Mouse (Mus musculus) heart, embryonic 15.5 days (tissue): ENCODE data around the gene A530016L24Rik. TPM values are rescaled to one million over a fixed set of nuclear protein-coding genes. Genes with fewer than 3 reads are reported as not detected.
A peak's percentile ranks its signal among the peaks of the same experiment; 100 is the strongest.

Experiments used
- ATAC-seq: fragments of 200-750 bp; cut with Nextera tagmentation; replicated peaks from 2 replicates; pipeline ENCODE4 v1.8.0; 2017; ENCODE audit warnings: low read depth, moderate TSS enrichment; ENCODE audit not compliant: insufficient number of reproducible peaks, insufficient read depth, low FRiP score
- H3K27ac ChIP-seq: fragments of 300-500 bp; sonication (generic); 2 replicates; pipeline ENCODE4 v1.5.1; 2015; ENCODE audit warnings: mild to moderate bottlenecking, inconsistent platforms
- H3K27me3 ChIP-seq: fragments of 300-500 bp; sonication (generic); 2 replicates; pipeline ENCODE4 v1.6.1; 2015; ENCODE audit warnings: inconsistent platforms
- H3K36me3 ChIP-seq: fragments of 300-500 bp; sonication (generic); 2 replicates; pipeline ENCODE4 v1.6.1; 2015; ENCODE audit warnings: mild to moderate bottlenecking, inconsistent platforms
- H3K4me1 ChIP-seq: fragments of 300-500 bp; sonication (generic); replicated peaks from 2 replicates; pipeline ENCODE4 v1.6.1; 2015; ENCODE audit warnings: inconsistent platforms
- H3K4me2 ChIP-seq: fragments of 300-500 bp; sonication (generic); 2 replicates; pipeline ENCODE4 v1.6.1; 2015; ENCODE audit warnings: inconsistent platforms, mild to moderate bottlenecking, moderate library complexity
- H3K4me3 ChIP-seq: fragments of 300-500 bp; sonication (generic); 2 replicates; pipeline ENCODE4 v1.5.1; 2015; ENCODE audit warnings: mild to moderate bottlenecking, inconsistent platforms
- H3K9ac ChIP-seq: fragments of 300-500 bp; sonication (generic); 2 replicates; pipeline ENCODE4 v1.6.1; 2015; ENCODE audit warnings: mild to moderate bottlenecking, inconsistent platforms
- H3K9me3 ChIP-seq: fragments of 300-500 bp; sonication (generic); replicated peaks from 2 replicates; pipeline ENCODE4 v1.6.1; 2016; ENCODE audit warnings: inconsistent platforms
- WGBS: fragments of 180-500 bp; shearing (Covaris S2); methylation state at CpG from one replicate; pipeline ENCODE4 v1.1.7; 2015; ENCODE audit warnings: mixed read lengths; 5-methylcytosine and 5-hydroxymethylcytosine counted together
- polyA plus RNA-seq: library from polyadenylated mRNA; unstranded; fragments of >200 nt; fragmentation: Nextera tagmentation; extraction: Ambion mirVana; gene quantifications from 2 replicates; pipeline ENCODE4 v1.2.1, GENCODE M21; 2015

Gene A530016L24Rik
- polyA plus RNA-seq, 1 experiment from 2014 or later, result 5.3 TPM

GRCm38 (mm10) chr12:112463750-112464444 is 25.4 kb upstream of the A530016L24Rik start:
- no peak overlapping the region for H3K4me3 ChIP-seq

GRCm38 (mm10) chr12:112464516-112464915 is 24.7 kb upstream of the A530016L24Rik start:
- Histone ChIP-seq H3K4me1 (no peaks in the 10 kb centered on the region), H3K27me3 (peaks cover 8% of the 10 kb centered on the region; the same call in 1 of the 2 replicates), H3K4me2 (no peak overlapping the region), H3K9me3 (no peaks in the 10 kb centered on the region), H3K9ac (no peak overlapping the region), H3K27ac (no peak overlapping the region), H3K36me3 (no peaks in the 10 kb centered on the region), H3K4me3 (no peak overlapping the region)
- no peak for ATAC-seq
- 83% methylated on average over 3 of the region's 3 CpGs for WGBS

More at GRCm38 (mm10) chr12:112463750-112464444, 25.4 kb upstream of the A530016L24Rik start:
- 62% methylated on average over 3 of the region's 3 CpGs for WGBS
- ATAC-seq, result no peak
- Histone ChIP-seq H3K9ac (no peak overlapping the region), H3K27ac (no peak overlapping the region), H3K36me3 (no peaks in the 10 kb centered on the region), H3K9me3 (no peaks in the 10 kb centered on the region), H3K4me2 (no peak overlapping the region), H3K27me3 (peaks cover 12% of the 10 kb centered on the region; the same call in 1 of the 2 replicates), H3K4me1 (no peaks in the 10 kb centered on the region)

- WGBS, result 78% methylated on average over 17 of the region's 17 CpGs
- ATAC-seq, result no peak
- peaks cover 16% of the 10 kb centered on the region for H3K27me3 ChIP-seq
These were observed 23.3 kb upstream of the A530016L24Rik start for GRCm38 (mm10) chr12:112465928-112466327.

GRCm38 (mm10) chr12:112467387-112467786 is 21.9 kb upstream of the A530016L24Rik start:
- no peak overlapping the region for H3K27ac ChIP-seq
- no peaks in the 10 kb centered on the region for H3K9me3 ChIP-seq
- H3K27me3 ChIP-seq, result peaks cover 29% of the 10 kb centered on the region
- ATAC-seq, result no peak
- H3K4me2 ChIP-seq, result no peak overlapping the region
- 66% methylated on average over 10 of the region's 10 CpGs for WGBS
- H3K4me3 ChIP-seq, result no peak overlapping the region
- H3K4me1 ChIP-seq, result no peaks in the 10 kb centered on the region
- H3K9ac ChIP-seq, result no peak overlapping the region
- no peaks in the 10 kb centered on the region for H3K36me3 ChIP-seq

More at GRCm38 (mm10) chr12:112465928-112466327, 23.3 kb upstream of the A530016L24Rik start:
- Histone ChIP-seq H3K9ac (no peak overlapping the region), H3K4me1 (no peaks in the 10 kb centered on the region), H3K4me2 (no peak overlapping the region), H3K36me3 (no peaks in the 10 kb centered on the region), H3K4me3 (no peak overlapping the region), H3K9me3 (no peaks in the 10 kb centered on the region), H3K27ac (no peak overlapping the region)

DNA sequence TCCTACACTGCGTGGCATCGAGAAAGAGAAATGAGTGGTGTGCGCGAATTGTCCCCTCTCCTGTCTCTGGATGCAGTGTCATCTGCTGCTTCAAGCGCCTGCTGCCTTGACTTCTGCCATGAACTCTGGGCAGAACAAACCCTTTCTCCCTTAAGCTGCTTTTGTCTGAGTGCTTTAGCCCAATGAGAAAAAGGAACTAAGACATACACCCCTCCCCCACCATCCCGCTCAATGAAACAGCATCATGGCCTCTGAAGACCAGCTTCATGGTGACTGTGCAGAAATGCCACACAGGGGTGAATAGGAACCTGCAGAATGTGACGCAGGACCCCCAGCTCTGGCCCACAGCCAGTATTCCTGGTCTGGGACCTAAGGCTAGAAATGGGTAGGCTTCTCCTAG is 19.9 kb upstream of the A530016L24Rik start:
- peaks cover 45% of the 10 kb centered on the region for H3K27me3 ChIP-seq
- H3K36me3 ChIP-seq, result no peaks in the 10 kb centered on the region
- no peaks in the 10 kb centered on the region for H3K9me3 ChIP-seq
- H3K4me3 ChIP-seq, result no peak overlapping the region
- no peak for ATAC-seq
- 85% methylated on average over 7 of the region's 7 CpGs for WGBS
- no peak overlapping the region for H3K4me2 ChIP-seq
- no peak overlapping the region for H3K27ac ChIP-seq
- no peak overlapping the region for H3K9ac ChIP-seq
- H3K4me1 ChIP-seq, result no peaks in the 10 kb centered on the region

DNA sequence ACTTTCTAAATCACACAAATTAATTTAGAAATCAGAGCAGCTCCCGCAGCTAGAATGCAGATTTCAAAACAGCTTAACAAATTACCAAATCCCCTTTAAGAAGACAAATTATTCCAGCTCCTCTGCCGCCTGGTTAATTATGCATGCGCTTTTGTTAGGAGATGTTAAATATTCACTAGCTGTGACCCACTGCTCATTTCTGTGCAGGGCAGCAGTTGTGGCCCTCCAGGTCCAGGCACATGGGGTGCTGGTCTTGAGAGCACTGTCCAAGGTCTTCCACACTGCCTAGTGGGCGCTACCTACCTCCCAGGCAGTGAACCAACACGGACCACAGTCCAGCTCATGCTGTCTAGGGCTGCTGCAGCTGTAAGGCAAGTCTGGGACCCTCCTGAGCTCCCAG is 19.0 kb upstream of the A530016L24Rik start:
- H3K27ac ChIP-seq, result no peak overlapping the region
- 81% methylated on average over 5 of the region's 5 CpGs for WGBS
- H3K4me1 ChIP-seq, result no peaks in the 10 kb centered on the region
- H3K27me3 ChIP-seq, result peaks cover 53% of the 10 kb centered on the region
- no peaks in the 10 kb centered on the region for H3K9me3 ChIP-seq
- H3K4me3 ChIP-seq, result no peak overlapping the region
- H3K4me2 ChIP-seq, result no peak overlapping the region
- no peak overlapping the region for H3K9ac ChIP-seq
- H3K36me3 ChIP-seq, result no peaks in the 10 kb centered on the region
- no peak for ATAC-seq

- Histone ChIP-seq H3K36me3 (no peaks in the 10 kb centered on the region), H3K4me1 (no peaks in the 10 kb centered on the region), H3K27ac (no peak overlapping the region), H3K4me3 (no peak overlapping the region), H3K27me3 (peaks cover 58% of the 10 kb centered on the region), H3K9ac (no peak overlapping the region), H3K4me2 (no peak overlapping the region), H3K9me3 (no peaks in the 10 kb centered on the region)
- 17% methylated on average over 9 of the region's 9 CpGs for WGBS
- no peak for ATAC-seq
These were observed 15.5 kb upstream of the A530016L24Rik start for GRCm38 (mm10) chr12:112473777-112474176.

GRCm38 (mm10) chr12:112489535-112489934 is 287 bp downstream of the A530016L24Rik start:
- 87% methylated on average over 9 of the region's 9 CpGs for WGBS
- no peaks in the 10 kb centered on the region for H3K9me3 ChIP-seq
- H3K4me1 ChIP-seq, result peaks cover 48% of the 10 kb centered on the region
- H3K36me3 ChIP-seq, result no peaks in the 10 kb centered on the region
- peak overlapping the region; percentile 96 for H3K27ac ChIP-seq
- H3K9ac ChIP-seq, result no peak overlapping the region
- no peak overlapping the region for H3K4me2 ChIP-seq
- H3K4me3 ChIP-seq, result no peak overlapping the region
- ATAC-seq, result no peak
- no peaks in the 10 kb centered on the region for H3K27me3 ChIP-seq

GRCm38 (mm10) chr12:112490444-112490939 is 1.2 kb downstream of the A530016L24Rik start:
- no peaks in the 10 kb centered on the region for H3K27me3 ChIP-seq
- peak overlapping the region; percentile 33 for H3K4me3 ChIP-seq
- 15% methylated on average over 3 of the region's 3 CpGs for WGBS
- H3K4me1 ChIP-seq, result peaks cover 48% of the 10 kb centered on the region
- no peaks in the 10 kb centered on the region for H3K9me3 ChIP-seq
- H3K9ac ChIP-seq, result peak overlapping the region; percentile 51
- ATAC-seq, result peak; percentile 78
- H3K27ac ChIP-seq, result peak overlapping the region; percentile 96
- no peaks in the 10 kb centered on the region for H3K36me3 ChIP-seq
- H3K4me2 ChIP-seq, result peak overlapping the region; percentile 60

GRCm38 (mm10) chr12:112496136-112496535 is 6.9 kb downstream of the A530016L24Rik start:
- Histone ChIP-seq H3K9ac (no peak overlapping the region), H3K27ac (no peak overlapping the region)
- WGBS, result 70% methylated on average over 5 of the region's 5 CpGs

GRCm38 (mm10) chr12:112497731-112498130 is 8.5 kb downstream of the A530016L24Rik start:
- no peak overlapping the region for H3K4me2 ChIP-seq
- H3K9ac ChIP-seq, result no peak overlapping the region
- ATAC-seq, result no peak
- no peak overlapping the region for H3K4me3 ChIP-seq
- no peak overlapping the region for H3K27ac ChIP-seq
- 69% methylated on average over 8 of the region's 8 CpGs for WGBS
- H3K36me3 ChIP-seq, result no peaks in the 10 kb centered on the region
- H3K9me3 ChIP-seq, result no peaks in the 10 kb centered on the region
- H3K27me3 ChIP-seq, result peaks cover 3% of the 10 kb centered on the region; the same call in 1 of the 2 replicates
- H3K4me1 ChIP-seq, result peaks cover 17% of the 10 kb centered on the region

More at GRCm38 (mm10) chr12:112496136-112496535, 6.9 kb downstream of the A530016L24Rik start:
- Histone ChIP-seq H3K36me3 (no peaks in the 10 kb centered on the region), H3K9me3 (no peaks in the 10 kb centered on the region), H3K4me2 (no peak overlapping the region), H3K27me3 (peaks cover 3% of the 10 kb centered on the region; the same call in 1 of the 2 replicates), H3K4me3 (no peak overlapping the region), H3K4me1 (peaks cover 16% of the 10 kb centered on the region)
- no peak for ATAC-seq

- H3K9me3 ChIP-seq, result no peaks in the 10 kb centered on the region
- H3K4me3 ChIP-seq, result no peak overlapping the region
- WGBS, result 43% methylated on average over 11 of the region's 11 CpGs
- ATAC-seq, result no peak
- H3K9ac ChIP-seq, result no peak overlapping the region
- H3K4me2 ChIP-seq, result no peak overlapping the region
- H3K36me3 ChIP-seq, result no peaks in the 10 kb centered on the region
- peaks cover 3% of the 10 kb centered on the region; the same call in 1 of the 2 replicates for H3K27me3 ChIP-seq
- H3K4me1 ChIP-seq, result peaks cover 25% of the 10 kb centered on the region
- no peak overlapping the region for H3K27ac ChIP-seq
These were observed 9.4 kb downstream of the A530016L24Rik start for GRCm38 (mm10) chr12:112498683-112499082.
